ENCODE assay signal across 18 mouse cellular contexts in genomic region chr13:74145983-74146622, GRCm38 (mm10). TPM values are rescaled to one million over a fixed set of nuclear protein-coding genes. Genes with fewer than 3 reads are reported as not detected.
DNase-seq lines count a peak whose midpoint lies in the region; ATAC-seq and TF ChIP-seq lines count a peak whose summit lies in the region.
"Had no signal": no experiment of that assay in that cellular context is flagged by ENCODE, and none has a peak within 500 bp of the region (broad histone marks: within the 10 kb centered on the region; RNA-seq: fewer than 3 reads in every experiment).

No protein-coding gene starts in this region.

- 50% methylated on average over 3 of the region's 3 CpGs for WGBS in kidney, adult 2 months
- 49% methylated on average over 3 of the region's 3 CpGs for WGBS in neural tube, embryonic 15.5 days
- WGBS in kidney, embryonic 14.5 days, result 66% methylated on average over 3 of the region's 3 CpGs

- no peaks in the 10 kb centered on the region for H3K9me3 ChIP-seq in neural tube, embryonic 15.5 days (replicated peaks)
- no peaks in the 10 kb centered on the region for H3K9me3 ChIP-seq in kidney, embryonic 14.5 days (ENCODE audit: control insufficient read depth, low read length)
- H3K9me3 ChIP-seq: intestine, embryonic 15.5 days; limb, embryonic 13.5 days; neural tube, embryonic 12.5 days had no signal

- peak; percentile 90 for ATAC-seq in neural tube, embryonic 15.5 days (ENCODE audit: low FRiP score)
- no peak for ATAC-seq in kidney, embryonic 14.5 days (ENCODE audit: low FRiP score, low TSS enrichment)
- ATAC-seq: intestine, embryonic 15.5 days had no signal

- no peak for TF ChIP-seq POLR2A in kidney, adult 2 months (IDR thresholded peaks at IDR 0.05; ENCODE audit: low read depth, low read length)

- H3K4me1 ChIP-seq in kidney, adult 2 months (ENCODE audit: control insufficient read depth, insufficient read depth, low read length), result peaks cover 39% of the 10 kb centered on the region
- no peaks in the 10 kb centered on the region for H3K4me1 ChIP-seq in neural tube, embryonic 15.5 days
- 0 out of 2 replicates have a peak, but pooled peaks cover 4% of the 10 kb centered on the region for H3K4me1 ChIP-seq in kidney, embryonic 14.5 days (ENCODE audit: control insufficient read depth, insufficient read depth, low read length)
- H3K4me1 ChIP-seq: intestine, embryonic 15.5 days; limb, embryonic 13.5 days; neural tube, embryonic 12.5 days had no signal

- H3K4me3 ChIP-seq in kidney, adult 2 months (ENCODE audit: insufficient read depth, low read depth, low read length), result no peak overlapping the region
- H3K4me3 ChIP-seq in neural tube, embryonic 15.5 days (replicated peaks), result no peak overlapping the region
- H3K4me3 ChIP-seq in kidney, embryonic 14.5 days (ENCODE audit: low read length), result no peak overlapping the region
- H3K4me3 ChIP-seq: intestine, embryonic 15.5 days; limb, embryonic 13.5 days; neural tube, embryonic 12.5 days had no signal

- TF ChIP-seq CTCF in kidney, adult 2 months (conservative IDR thresholded peaks at IDR 0.05; ENCODE audit: insufficient read depth, insufficient read length, low read depth, low read length), result no peak

- DNase-seq in kidney, adult 2 months, result no peak
- DNase-seq in kidney, adult 9 months, result no peak
- peak; percentile 73 for DNase-seq in cerebellum, adult 11-12 months
- peak; percentile 70 for DNase-seq in cerebellum, adult 9-11 months
- DNase-seq in ovary, adult 18-20 months (ENCODE audit: low spot score), result no peak
- DNase-seq: heart, postnatal 14 days; kidney, postnatal 14 days; midbrain, embryonic 14.5 days; thymus, postnatal 14 days had no signal

- H3K4me2 ChIP-seq in neural tube, embryonic 15.5 days, result no peak overlapping the region
- H3K4me2 ChIP-seq in kidney, embryonic 14.5 days (replicated peaks; ENCODE audit: low read depth, low read length), result no peak overlapping the region
- H3K4me2 ChIP-seq: heart, embryonic 11.5 days; intestine, embryonic 15.5 days; limb, embryonic 13.5 days; neural tube, embryonic 12.5 days had no signal

- no peaks in the 10 kb centered on the region for H3K27me3 ChIP-seq in kidney, adult 2 months (replicated peaks; ENCODE audit: control insufficient read depth, insufficient read depth, low read length)
- no peaks in the 10 kb centered on the region for H3K27me3 ChIP-seq in neural tube, embryonic 15.5 days (replicated peaks)
- H3K27me3 ChIP-seq in kidney, embryonic 14.5 days (ENCODE audit: control insufficient read depth, insufficient read depth, low read length), result no peaks in the 10 kb centered on the region
- H3K27me3 ChIP-seq: intestine, embryonic 15.5 days; limb, embryonic 13.5 days; neural tube, embryonic 12.5 days had no signal

- H3K27ac ChIP-seq in kidney, adult 2 months (ENCODE audit: insufficient read depth, low read depth, low read length), result peak overlapping the region; percentile 29
- H3K27ac ChIP-seq in neural tube, embryonic 15.5 days (replicated peaks), result no peak overlapping the region
- H3K27ac ChIP-seq in kidney, embryonic 14.5 days (ENCODE audit: low read depth, low read length), result no peak overlapping the region
- H3K27ac ChIP-seq: intestine, embryonic 15.5 days; limb, embryonic 13.5 days; liver, embryonic 14.5 days; neural tube, embryonic 12.5 days had no signal

- H3K36me3 ChIP-seq in kidney, adult 2 months (ENCODE audit: control insufficient read depth, insufficient read depth, low read length), result no peaks in the 10 kb centered on the region; the same call in 1 of the 2 replicates
- H3K36me3 ChIP-seq in neural tube, embryonic 15.5 days, result no peaks in the 10 kb centered on the region
- no peaks in the 10 kb centered on the region for H3K36me3 ChIP-seq in kidney, embryonic 14.5 days (ENCODE audit: control insufficient read depth, insufficient read depth, low read length)
- H3K36me3 ChIP-seq: intestine, embryonic 15.5 days; limb, embryonic 13.5 days; neural tube, embryonic 12.5 days had no signal

- no peak overlapping the region for H3K9ac ChIP-seq in neural tube, embryonic 15.5 days (replicated peaks)
- no peak overlapping the region for H3K9ac ChIP-seq in kidney, embryonic 14.5 days (ENCODE audit: low read depth, low read length)
- H3K9ac ChIP-seq: intestine, embryonic 15.5 days; limb, embryonic 13.5 days; liver, embryonic 14.5 days; neural tube, embryonic 12.5 days had no signal

RNA-seq across cellular contexts. Expression of gene Slc9a3, which starts 24.8 kb away (rescaled TPM):
- polyA plus RNA-seq in kidney, adult 2 months (2012; rRNA removed), result 76.3 and 90.9 TPM in 2 replicates
- 0.23 and 0.46 TPM in 2 replicates for polyA plus RNA-seq in neural tube, embryonic 15.5 days (2015; fragmentation: Nextera tagmentation; extraction: Ambion mirVana)
- 0.16 and 0.23 TPM in 2 replicates for polyA plus RNA-seq in kidney, embryonic 14.5 days (2014; fragmentation: Nextera tagmentation; extraction: Ambion mirVana)
- polyA plus RNA-seq: embryonic facial prominence, embryonic 14.5 days; heart, embryonic 11.5 days; limb, embryonic 13.5 days; liver, embryonic 14.5 days; lung, embryonic 16.5 days had no signal

Comparison
In these comparisons a context has a peak if more than half of its experiments do, and no peak if none do; other contexts are left out.
1. RNA of gene Slc9a3, which starts 24.8 kb away (polyA plus RNA-seq): 76.3 to 90.9 TPM in kidney, adult 2 months; 0.23 to 0.46 TPM in neural tube, embryonic 15.5 days and 0.16 to 0.23 TPM in kidney, embryonic 14.5 days; every median in the first group is over 10 times any median in the second.
2. DNase-seq: peak in cerebellum, adult 11-12 months (single experiment) and cerebellum, adult 9-11 months (single experiment); none in kidney, adult 2 months (single experiment), kidney, adult 9 months (single experiment) and ovary, adult 18-20 months (single experiment).